Mouse (Mus musculus): ENCODE results near the gene Evi5. TPM values are rescaled to one million over a fixed set of nuclear protein-coding genes. Genes with fewer than 3 reads are reported as not detected.

Gene Evi5
- polyA plus RNA-seq, 1 experiment, result 6.2 TPM

GRCm38 (mm10) chr5:107873886-107874302 is 1.0 kb downstream of the Evi5 start:
- Histone ChIP-seq H3K4me3 (ENCODE audit: extremely low read depth, insufficient read depth, insufficient read length) (peak overlapping the region; percentile 16; the same call in 1 of the 2 replicates), H3K4me1 (ENCODE audit: control insufficient read depth, insufficient read depth, insufficient read length) (peaks cover 4% of the 10 kb centered on the region), H3K27ac (ENCODE audit: insufficient read depth, low read length) (peak overlapping the region; percentile 58), H3K27me3 (ENCODE audit: control insufficient read depth, insufficient read depth, low read length) (0 out of 2 replicates have a peak, but pooled peaks cover under 1% of the 10 kb centered on the region), H3K36me3 (ENCODE audit: control insufficient read depth, insufficient read depth, low read length) (no peaks in the 10 kb centered on the region)
- WGBS, result 67% methylated on average over 7 of the region's 7 CpGs
- no peak for DNase-seq (ENCODE audit: low read depth in 1 of 2, low spot score in 2 of 2)
- TF ChIP-seq POLR2A (IDR thresholded peaks at IDR 0.05; ENCODE audit: low read depth, low read length), result no peak
- no peak for TF ChIP-seq CTCF (IDR thresholded peaks at IDR 0.05; ENCODE audit: extremely low read depth, insufficient read depth, insufficient read length, insufficient replicate concordance)

- H3K27ac ChIP-seq (ENCODE audit: insufficient read depth, low read length), result no peak overlapping the region
- TF ChIP-seq CTCF (IDR thresholded peaks at IDR 0.05; ENCODE audit: extremely low read depth, insufficient read depth, insufficient read length, insufficient replicate concordance), result no peak
- TF ChIP-seq POLR2A (IDR thresholded peaks at IDR 0.05; ENCODE audit: low read depth, low read length), result no peak
- 86% methylated on average over 6 of the region's 6 CpGs for WGBS
- peaks cover 4% of the 10 kb centered on the region for H3K4me1 ChIP-seq (ENCODE audit: control insufficient read depth, insufficient read depth, insufficient read length)
- 0 out of 2 replicates have a peak, but pooled peaks cover 3% of the 10 kb centered on the region for H3K27me3 ChIP-seq (ENCODE audit: control insufficient read depth, insufficient read depth, low read length)
- DNase-seq (ENCODE audit: low read depth in 1 of 2, low spot score in 2 of 2), result no peak
- no peaks in the 10 kb centered on the region for H3K36me3 ChIP-seq (ENCODE audit: control insufficient read depth, insufficient read depth, low read length)
- H3K4me3 ChIP-seq (ENCODE audit: extremely low read depth, insufficient read depth, insufficient read length), result no peak overlapping the region
Observed at GRCm38 (mm10) chr5:107873330-107873729, 1.6 kb downstream of the Evi5 start.

- no peaks in the 10 kb centered on the region for H3K36me3 ChIP-seq (ENCODE audit: control insufficient read depth, insufficient read depth, low read length)
- H3K27ac ChIP-seq (ENCODE audit: insufficient read depth, low read length), result no peak overlapping the region
- TF ChIP-seq POLR2A (IDR thresholded peaks at IDR 0.05; ENCODE audit: low read depth, low read length) (no peak), CTCF (IDR thresholded peaks at IDR 0.05; ENCODE audit: extremely low read depth, insufficient read depth, insufficient read length, insufficient replicate concordance) (no peak)
- 0 out of 2 replicates have a peak, but pooled peaks cover 3% of the 10 kb centered on the region for H3K27me3 ChIP-seq (ENCODE audit: control insufficient read depth, insufficient read depth, low read length)
- peaks cover 7% of the 10 kb centered on the region for H3K4me1 ChIP-seq (ENCODE audit: control insufficient read depth, insufficient read depth, insufficient read length)
- 14% methylated on average over 2 of the region's 2 CpGs for WGBS
- no peak for DNase-seq (ENCODE audit: low read depth in 1 of 2, low spot score in 2 of 2)
- H3K4me3 ChIP-seq (ENCODE audit: extremely low read depth, insufficient read depth, insufficient read length), result no peak overlapping the region
Observed at GRCm38 (mm10) chr5:107869701-107870100, 5.2 kb downstream of the Evi5 start.

DNA sequence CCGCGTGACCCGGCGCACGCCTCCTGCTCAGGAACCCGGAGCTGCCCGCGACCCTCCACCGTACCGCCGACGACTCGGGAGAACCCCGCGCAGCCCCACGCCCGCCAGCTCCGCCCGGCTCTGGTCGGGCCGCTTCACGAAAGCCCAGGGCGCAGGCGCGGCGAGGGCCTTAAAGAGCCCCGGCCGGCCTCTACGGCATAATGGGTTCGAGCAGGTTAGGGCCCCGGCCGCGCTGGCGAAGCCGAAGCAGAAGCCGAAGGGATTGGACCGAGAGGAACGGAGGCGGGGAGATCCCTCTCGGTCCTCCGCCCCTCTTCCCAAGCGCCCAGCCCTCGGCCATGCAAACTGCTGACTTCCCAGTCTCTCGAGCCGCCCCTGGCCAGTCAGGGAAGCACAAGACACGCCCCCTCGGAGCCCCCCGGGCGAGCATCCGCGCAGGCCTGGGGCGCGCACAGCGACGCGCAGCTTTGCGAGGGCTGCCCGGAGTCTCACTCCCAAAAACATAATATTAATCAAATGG is 5.9 kb downstream of the Evi5 start:
- WGBS, result under 1% methylated on average over 58 of the region's 58 CpGs
- H3K4me3 ChIP-seq (ENCODE audit: extremely low read depth, insufficient read depth, insufficient read length), result peak overlapping the region; percentile 83
- H3K36me3 ChIP-seq (ENCODE audit: control insufficient read depth, insufficient read depth, low read length), result no peaks in the 10 kb centered on the region
- peaks cover 7% of the 10 kb centered on the region for H3K4me1 ChIP-seq (ENCODE audit: control insufficient read depth, insufficient read depth, insufficient read length)
- 0 out of 2 replicates have a peak, but pooled peaks cover 3% of the 10 kb centered on the region for H3K27me3 ChIP-seq (ENCODE audit: control insufficient read depth, insufficient read depth, low read length)
- peak overlapping the region; percentile 79 for H3K27ac ChIP-seq (ENCODE audit: insufficient read depth, low read length)
- TF ChIP-seq CTCF (IDR thresholded peaks at IDR 0.05; ENCODE audit: extremely low read depth, insufficient read depth, insufficient read length, insufficient replicate concordance) (no peak), POLR2A (IDR thresholded peaks at IDR 0.05; ENCODE audit: low read depth, low read length) (no peak)
- DNase-seq (ENCODE audit: low read depth in 1 of 2, low spot score in 2 of 2), result peak; percentile 14 to 74

DNA sequence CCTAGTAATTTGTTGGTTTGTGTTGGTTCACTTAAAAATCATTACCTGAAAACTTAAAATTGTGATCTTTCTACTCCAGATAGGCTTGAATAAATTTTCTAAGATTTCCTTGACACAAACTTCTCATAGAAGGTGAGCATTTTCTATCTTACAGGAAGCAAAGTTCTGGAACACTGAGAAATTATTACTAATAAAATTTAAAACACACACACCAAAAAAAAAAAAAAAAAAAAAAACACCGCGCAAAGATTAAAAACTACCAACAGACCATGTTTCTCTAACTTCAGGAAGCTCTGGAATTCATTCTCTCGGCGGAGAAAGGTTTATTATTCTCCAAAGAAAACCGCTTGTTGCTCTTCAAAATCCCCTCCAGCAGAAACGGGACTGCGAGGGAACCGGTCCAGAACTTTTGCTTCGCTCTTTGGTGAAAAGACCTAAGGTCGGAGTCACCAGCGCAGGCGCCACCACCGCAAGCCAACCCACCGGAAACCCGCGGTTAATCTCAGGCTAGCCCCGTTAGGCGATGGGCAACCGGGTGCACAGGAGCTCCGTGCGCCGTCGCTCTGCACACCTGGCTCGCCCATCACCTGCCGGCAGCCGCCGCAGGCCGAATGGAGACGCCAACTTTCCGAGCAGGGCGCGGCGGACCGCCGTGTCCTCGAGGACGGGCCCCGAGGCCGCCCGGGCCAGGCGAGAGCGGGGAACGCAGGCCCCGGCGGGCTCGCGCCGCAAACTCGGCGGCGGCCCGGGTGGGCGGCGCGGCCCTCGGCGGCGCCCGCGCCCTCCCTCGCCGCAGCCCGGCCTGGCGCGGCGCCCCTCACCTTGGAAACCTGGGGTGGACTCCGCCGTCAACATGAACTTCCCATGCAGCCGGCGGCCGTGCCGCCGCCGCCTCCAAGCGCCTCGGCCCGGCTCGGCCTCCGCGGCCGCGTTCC is 6.7 kb downstream of the Evi5 start:
- Histone ChIP-seq H3K27ac (ENCODE audit: insufficient read depth, low read length) (peak overlapping the region; percentile 79), H3K4me3 (ENCODE audit: extremely low read depth, insufficient read depth, insufficient read length) (peak overlapping the region; percentile 83)

DNA sequence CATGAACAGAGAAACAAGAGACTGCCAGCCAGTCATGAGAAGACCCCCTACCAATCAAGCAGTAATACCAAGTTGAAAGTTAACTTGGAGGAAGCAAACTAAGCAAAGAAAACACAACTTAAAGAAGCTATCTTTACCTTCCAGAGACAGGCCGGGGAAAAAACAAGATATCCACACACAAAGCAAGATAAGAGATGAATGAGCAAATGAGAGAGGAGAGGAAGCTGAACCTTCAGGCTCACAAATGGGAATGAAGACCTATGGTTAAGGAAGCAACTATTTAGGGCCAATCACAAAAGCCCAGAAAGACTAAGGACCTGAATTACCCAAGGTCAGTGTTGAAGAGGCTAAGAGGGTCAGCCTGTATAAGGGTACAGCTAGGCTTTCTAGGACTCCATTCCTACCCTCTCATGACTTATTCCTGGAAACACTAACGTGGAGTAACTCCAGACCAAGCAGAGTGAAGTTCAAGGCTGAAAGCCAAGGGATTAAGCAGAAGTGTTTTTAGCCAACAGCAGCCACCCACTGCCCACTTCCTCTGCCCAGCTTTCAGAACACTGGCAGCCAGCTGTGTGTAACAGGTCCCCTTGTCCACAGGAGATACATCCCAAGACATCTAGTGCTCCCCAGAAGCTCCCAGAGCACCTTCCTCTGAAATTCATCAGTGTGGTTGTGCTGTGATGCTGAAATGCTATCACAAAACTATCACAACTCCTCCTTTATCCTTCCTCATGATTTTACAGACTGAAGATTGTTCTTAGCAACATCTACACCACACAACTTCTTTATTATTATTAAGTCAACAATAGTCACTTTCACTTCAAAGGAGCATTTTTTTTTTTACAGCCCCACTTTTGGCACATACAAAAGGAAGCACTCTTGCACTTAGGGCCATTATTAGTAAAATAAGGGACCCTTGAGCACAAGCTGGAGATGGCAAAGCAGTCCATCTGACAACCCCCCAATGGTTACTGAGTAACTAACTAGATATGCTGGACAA is 8.5 kb downstream of the Evi5 start:
- Histone ChIP-seq H3K4me1 (ENCODE audit: control insufficient read depth, insufficient read depth, insufficient read length) (peaks cover 7% of the 10 kb centered on the region), H3K27me3 (ENCODE audit: control insufficient read depth, insufficient read depth, low read length) (0 out of 2 replicates have a peak, but pooled peaks cover 3% of the 10 kb centered on the region), H3K4me3 (ENCODE audit: extremely low read depth, insufficient read depth, insufficient read length) (no peak overlapping the region), H3K27ac (ENCODE audit: insufficient read depth, low read length) (no peak overlapping the region), H3K36me3 (ENCODE audit: control insufficient read depth, insufficient read depth, low read length) (no peaks in the 10 kb centered on the region)
- peak in 1 of 2 experiments; percentile 12 for DNase-seq (ENCODE audit: low read depth in 1 of 2, low spot score in 2 of 2)
- 55% methylated on average over 2 of the region's 2 CpGs for WGBS
- TF ChIP-seq CTCF (IDR thresholded peaks at IDR 0.05; ENCODE audit: extremely low read depth, insufficient read depth, insufficient read length, insufficient replicate concordance) (no peak), POLR2A (IDR thresholded peaks at IDR 0.05; ENCODE audit: low read depth, low read length) (no peak)

More for the DNA sequence above, 6.7 kb downstream of the Evi5 start:
- TF ChIP-seq CTCF (IDR thresholded peaks at IDR 0.05; ENCODE audit: extremely low read depth, insufficient read depth, insufficient read length, insufficient replicate concordance) (no peak), POLR2A (IDR thresholded peaks at IDR 0.05; ENCODE audit: low read depth, low read length) (no peak)
- Histone ChIP-seq H3K4me1 (ENCODE audit: control insufficient read depth, insufficient read depth, insufficient read length) (peaks cover 7% of the 10 kb centered on the region), H3K36me3 (ENCODE audit: control insufficient read depth, insufficient read depth, low read length) (no peaks in the 10 kb centered on the region), H3K27me3 (ENCODE audit: control insufficient read depth, insufficient read depth, low read length) (0 out of 2 replicates have a peak, but pooled peaks cover 3% of the 10 kb centered on the region)
- DNase-seq (ENCODE audit: low read depth in 1 of 2, low spot score in 2 of 2), result peak; percentile 21 to 69
- WGBS, result under 1% methylated on average over 69 of the region's 82 CpGs
